Mouse (Mus musculus) C2C12 (cell line): ENCODE data around the gene Fndc1. TPM values are rescaled to one million over a fixed set of nuclear protein-coding genes. Genes with fewer than 3 reads are reported as not detected.

ENCODE experiments used
- H3K27me3 ChIP-seq: one replicate; pipeline ENCODE4 v1.6.1; 2011; ENCODE audit not compliant: control insufficient read depth, insufficient read depth, insufficient read length
- H3K36me3 ChIP-seq: one replicate; pipeline ENCODE4 v1.6.1; 2011; ENCODE audit not compliant: control insufficient read depth, insufficient read depth
- H3K4me3 ChIP-seq: one replicate; pipeline ENCODE4 v1.5.1; 2011; ENCODE audit warnings: mild to moderate bottlenecking, control low read depth; ENCODE audit not compliant: poor library complexity, insufficient read depth, severe bottlenecking
- H3K79me2 ChIP-seq: one replicate; pipeline ENCODE4 v1.6.1; 2011; ENCODE audit not compliant: control insufficient read depth, insufficient read depth
- H3K79me3 ChIP-seq: one replicate; pipeline ENCODE4 v1.6.1; 2011; ENCODE audit warnings: low read depth, control low read depth
- H3ac ChIP-seq: one replicate; pipeline ENCODE3; 2011; ENCODE audit warnings: low read depth; ENCODE audit not compliant: control insufficient read depth, insufficient read length
- CEBPB ChIP-seq: IDR thresholded peaks from one replicate; pipeline ENCODE4 v1.6.1; 2011; ENCODE audit warnings: low read depth, mild to moderate bottlenecking, control low read depth, moderate library complexity
- CTCF ChIP-seq: IDR thresholded peaks from one replicate; pipeline ENCODE4 v1.5.1; 2011; ENCODE audit not compliant: control insufficient read depth, insufficient read depth, insufficient read length
- FOSL1 ChIP-seq: IDR thresholded peaks from one replicate; pipeline ENCODE4 v1.8.0; 2011; ENCODE audit warnings: mild to moderate bottlenecking, low read length; ENCODE audit not compliant: poor library complexity, insufficient read depth, severe bottlenecking
- MAX ChIP-seq: IDR thresholded peaks from one replicate; pipeline ENCODE4 v1.6.1; 2011; ENCODE audit warnings: mild to moderate bottlenecking, control low read depth
- MYOD1 ChIP-seq: IDR thresholded peaks from one replicate; pipeline ENCODE4 v1.6.1; 2011; ENCODE audit warnings: low read depth; ENCODE audit not compliant: control insufficient read depth, insufficient read length
- MYOG ChIP-seq: IDR thresholded peaks from one replicate; pipeline ENCODE4 v1.6.1; 2011; ENCODE audit not compliant: control insufficient read depth, insufficient read length; ENCODE audit errors: extremely low read depth
- USF1 ChIP-seq: IDR thresholded peaks from one replicate; pipeline ENCODE4 v1.6.1; 2011; ENCODE audit warnings: low read depth, mild to moderate bottlenecking, control low read depth, moderate library complexity
- polyA plus RNA-seq: library from polyadenylated mRNA; unstranded; fragments of >200 nt; fragmentation: generic; extraction: Trizol; gene quantifications from one replicate; pipeline ENCODE4 v1.2.1, GENCODE M21; 2012; ENCODE audit warnings: missing spikeins

Gene Fndc1
- polyA plus RNA-seq, 1 experiment = 0.53 TPM

- H3K27me3 ChIP-seq = no peaks in the 10 kb centered on the region
- TF ChIP-seq USF1 = no peak
- no peak for TF ChIP-seq FOSL1
- H3K79me3 ChIP-seq = no peaks in the 10 kb centered on the region
- H3K79me2 ChIP-seq = no peaks in the 10 kb centered on the region
- H3ac ChIP-seq = no peak overlapping the region
- H3K36me3 ChIP-seq = no peaks in the 10 kb centered on the region
- H3K4me3 ChIP-seq = no peak overlapping the region
These were observed 13.6 kb upstream of the Fndc1 start for GRCm38 (mm10) chr17:7840505-7841290.

GRCm38 (mm10) chr17:7827586-7827985, 484 bp upstream of the Fndc1 start:
- Histone ChIP-seq H3K79me2 (no peaks in the 10 kb centered on the region), H3K4me3 (no peak overlapping the region), H3K79me3 (no peaks in the 10 kb centered on the region), H3K36me3 (no peaks in the 10 kb centered on the region), H3K27me3 (peaks cover 33% of the 10 kb centered on the region), H3ac (no peak overlapping the region)
- TF ChIP-seq USF1 (no peak), FOSL1 (no peak), CTCF (no peak), CEBPB (no peak), MAX (no peak), MYOG (no peak)

GRCm38 (mm10) chr17:7825416-7825815, 1.7 kb downstream of the Fndc1 start:
- no peaks in the 10 kb centered on the region for H3K79me2 ChIP-seq
- no peaks in the 10 kb centered on the region for H3K79me3 ChIP-seq
- peaks cover 26% of the 10 kb centered on the region for H3K27me3 ChIP-seq
- no peak for TF ChIP-seq CTCF
- no peak for TF ChIP-seq USF1
- TF ChIP-seq MYOD1 = no peak
- TF ChIP-seq CEBPB = no peak
- no peak for TF ChIP-seq MAX
- no peak for TF ChIP-seq MYOG
- TF ChIP-seq FOSL1 = no peak
- no peak overlapping the region for H3ac ChIP-seq
- H3K4me3 ChIP-seq = no peak overlapping the region
- no peaks in the 10 kb centered on the region for H3K36me3 ChIP-seq

GRCm38 (mm10) chr17:7821553-7822186, 5.4 kb downstream of the Fndc1 start:
- peak; percentile 58 for TF ChIP-seq CTCF
- TF ChIP-seq CEBPB = no peak
- TF ChIP-seq MAX = no peak
- no peak for TF ChIP-seq MYOD1
- TF ChIP-seq MYOG = no peak
- no peak for TF ChIP-seq FOSL1
- Histone ChIP-seq H3K79me3 (no peaks in the 10 kb centered on the region), H3K79me2 (no peaks in the 10 kb centered on the region), H3ac (no peak overlapping the region), H3K27me3 (peaks cover 4% of the 10 kb centered on the region), H3K4me3 (no peak overlapping the region), H3K36me3 (no peaks in the 10 kb centered on the region)

- Histone ChIP-seq H3K4me3 (no peak overlapping the region), H3K79me3 (no peaks in the 10 kb centered on the region), H3K79me2 (no peaks in the 10 kb centered on the region), H3ac (no peak overlapping the region), H3K27me3 (no peaks in the 10 kb centered on the region), H3K36me3 (no peaks in the 10 kb centered on the region)
- no peak for TF ChIP-seq USF1
- no peak for TF ChIP-seq CEBPB
- TF ChIP-seq MYOG = no peak
- TF ChIP-seq FOSL1 = no peak
- TF ChIP-seq MAX = no peak
- no peak for TF ChIP-seq MYOD1
These were observed 6.9 kb downstream of the Fndc1 start for GRCm38 (mm10) chr17:7820176-7820575.

- Histone ChIP-seq H3K36me3 (no peaks in the 10 kb centered on the region), H3ac (no peak overlapping the region), H3K79me2 (no peaks in the 10 kb centered on the region), H3K79me3 (no peaks in the 10 kb centered on the region), H3K4me3 (no peak overlapping the region), H3K27me3 (no peaks in the 10 kb centered on the region)
- TF ChIP-seq CTCF (no peak), MAX (no peak), MYOD1 (no peak), CEBPB (no peak), MYOG (no peak), FOSL1 (no peak), USF1 (no peak)
These were observed 10.5 kb downstream of the Fndc1 start for GRCm38 (mm10) chr17:7816602-7817001.
